Mouse (Mus musculus) lung, embryonic 14.5 days (tissue): ENCODE measurements at regions not wholly inside any gene's neighbourhood (a gene's known extent, or its start where the extent isn't known, plus 50 kb on each side); places are given as distances from the start of the nearest gene placed in this dataset.

Experiments used
- ATAC-seq: fragments of 200-750 bp; cut with Nextera tagmentation; 2 replicates; pipeline ENCODE4 v1.8.0; 2017; ENCODE audit warnings: mild to moderate bottlenecking, moderate TSS enrichment, moderate library complexity; ENCODE audit not compliant: insufficient read depth
- DNase-seq: peaks from one replicate; pipeline ENCODE4 v3.0.0-alpha.2; 2015
- H3K27ac ChIP-seq: fragments of 300-500 bp; sonication (generic); 2 replicates; pipeline ENCODE4 v1.5.1; 2014; ENCODE audit warnings: low read depth, mild to moderate bottlenecking, moderate library complexity
- H3K27me3 ChIP-seq: fragments of 300-500 bp; sonication (generic); 2 replicates; pipeline ENCODE4 v1.6.1; 2014; ENCODE audit warnings: low read length, control low read depth; ENCODE audit not compliant: insufficient read depth
- H3K36me3 ChIP-seq: fragments of 300-500 bp; sonication (generic); 2 replicates; pipeline ENCODE4 v1.6.1; 2014; ENCODE audit warnings: control low read depth; ENCODE audit not compliant: insufficient read depth
- H3K4me1 ChIP-seq: fragments of 300-500 bp; sonication (generic); 2 replicates; pipeline ENCODE4 v1.6.1; 2014; ENCODE audit warnings: antibody characterized with exemption, control low read depth; ENCODE audit not compliant: insufficient read depth
- H3K4me2 ChIP-seq: fragments of 300-500 bp; sonication (generic); 2 replicates; pipeline ENCODE4 v1.6.1; 2014; ENCODE audit warnings: mild to moderate bottlenecking
- H3K4me3 ChIP-seq: fragments of 300-500 bp; sonication (generic); 2 replicates; pipeline ENCODE4 v1.5.1; 2014; ENCODE audit warnings: low read depth, low read length
- H3K9ac ChIP-seq: fragments of 300-500 bp; sonication (generic); 2 replicates; pipeline ENCODE4 v1.6.1; 2014
- H3K9me3 ChIP-seq: fragments of 300-500 bp; sonication (generic); 2 replicates; pipeline ENCODE4 v1.6.1; 2016; ENCODE audit warnings: low read depth, low read length, control low read depth
- CTCF ChIP-seq: IDR thresholded peaks from 2 replicates; pipeline ENCODE4 v1.5.1; 2016; ENCODE audit warnings: antibody characterized with exemption, low read depth
- WGBS: fragments of 180-500 bp; shearing (Covaris S2); extraction: QIAGEN DNeasy Blood & Tissue Kit; methylation state at CpG from one replicate; pipeline ENCODE4 v1.1.7; 2014; 5-methylcytosine and 5-hydroxymethylcytosine counted together

DNA sequence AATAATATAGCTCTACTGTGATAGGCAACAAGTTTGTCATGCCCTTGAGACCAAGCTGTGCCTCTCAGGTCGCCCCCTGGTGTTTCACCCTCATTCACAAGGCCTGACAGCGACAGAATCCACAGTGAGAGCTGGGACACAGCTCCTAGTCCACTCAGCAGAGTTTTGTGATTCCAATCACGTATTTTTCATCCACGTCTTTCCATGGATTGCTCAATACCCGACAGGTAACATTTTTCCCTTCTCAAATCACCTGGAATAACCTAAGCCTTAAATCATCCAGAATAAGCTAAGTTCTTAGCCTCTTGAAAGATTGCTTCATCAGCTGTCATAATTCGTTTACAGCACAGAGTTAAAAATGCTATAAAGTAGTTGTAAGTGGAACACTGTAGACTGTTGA, 211.3 kb downstream of the Ccdc91 start:
- WGBS, result 72% methylated on average over 6 of the region's 6 CpGs
- TF ChIP-seq CTCF, result peak; percentile 24; the same call in 1 of the 2 replicates

GRCm38 (mm10) chr6:147698255-147698654, 222.6 kb downstream of the Ccdc91 start:
- H3K36me3 ChIP-seq, result no peaks in the 10 kb centered on the region
- WGBS, result 88% methylated on average over 1 of the region's 1 CpGs
- no peak overlapping the region for H3K4me2 ChIP-seq
- DNase-seq, result no peak
- no peak overlapping the region for H3K9ac ChIP-seq
- H3K27ac ChIP-seq, result no peak overlapping the region
- H3K4me3 ChIP-seq, result no peak overlapping the region
- H3K4me1 ChIP-seq, result no peaks in the 10 kb centered on the region
- no peaks in the 10 kb centered on the region for H3K27me3 ChIP-seq
- ATAC-seq, result no peak
- TF ChIP-seq CTCF, result no peak
- no peaks in the 10 kb centered on the region for H3K9me3 ChIP-seq

More for the DNA sequence above, 211.3 kb downstream of the Ccdc91 start:
- Histone ChIP-seq H3K9ac (no peak overlapping the region), H3K27ac (no peak overlapping the region), H3K4me2 (no peak overlapping the region), H3K9me3 (no peaks in the 10 kb centered on the region), H3K4me3 (no peak overlapping the region), H3K36me3 (no peaks in the 10 kb centered on the region), H3K27me3 (no peaks in the 10 kb centered on the region), H3K4me1 (no peaks in the 10 kb centered on the region)
- ATAC-seq, result no peak
- DNase-seq, result no peak

DNA sequence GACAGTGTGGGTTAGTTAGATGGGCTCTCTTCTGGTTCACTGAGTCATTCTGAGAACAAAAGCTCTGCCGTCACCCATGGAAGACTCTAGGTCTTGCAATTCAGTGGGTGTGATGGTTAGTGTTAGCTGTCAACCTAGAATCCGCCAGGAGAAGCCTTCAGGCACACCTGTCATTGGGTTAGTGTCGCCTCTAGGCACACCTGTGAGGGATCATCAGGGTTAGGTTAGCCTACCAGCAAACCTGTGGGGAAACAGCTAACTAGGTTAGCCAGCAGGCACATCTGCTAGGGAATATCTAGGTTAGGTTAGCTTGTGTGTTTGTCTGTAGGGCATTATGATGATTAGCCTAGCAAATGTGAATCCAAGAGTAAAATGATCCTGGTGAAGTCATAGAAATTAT, 223.8 kb downstream of the Ccdc91 start:
- TF ChIP-seq CTCF, result no peak
- no peak overlapping the region for H3K4me3 ChIP-seq
- ATAC-seq, result no peak
- H3K9me3 ChIP-seq, result no peaks in the 10 kb centered on the region
- no peak overlapping the region for H3K9ac ChIP-seq
- no peak overlapping the region for H3K4me2 ChIP-seq
- 72% methylated on average over 3 of the region's 3 CpGs for WGBS
- no peaks in the 10 kb centered on the region for H3K36me3 ChIP-seq
- no peak for DNase-seq
- H3K27ac ChIP-seq, result no peak overlapping the region
- no peaks in the 10 kb centered on the region for H3K27me3 ChIP-seq
- H3K4me1 ChIP-seq, result no peaks in the 10 kb centered on the region

DNA sequence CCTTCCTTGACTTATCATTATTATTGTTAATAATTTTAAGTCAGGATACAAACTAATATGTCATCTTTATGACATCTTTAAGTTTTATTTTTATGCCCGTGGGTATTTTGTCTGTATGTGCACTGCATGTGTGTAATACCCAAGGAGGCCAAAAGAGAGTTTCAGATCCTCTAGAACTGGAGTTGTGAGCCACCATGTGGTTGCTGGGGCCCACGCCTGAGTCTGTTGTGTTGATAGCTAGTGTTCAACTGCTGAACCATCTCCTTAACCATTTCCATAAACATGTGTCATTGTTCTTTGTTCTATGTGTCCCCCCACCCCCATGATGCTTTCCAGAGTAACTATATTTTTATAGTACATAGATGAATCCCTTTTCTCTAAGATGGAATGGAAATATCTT, 225.0 kb downstream of the Ccdc91 start:
- no peak for ATAC-seq
- H3K4me2 ChIP-seq, result no peak overlapping the region
- H3K4me3 ChIP-seq, result no peak overlapping the region
- H3K4me1 ChIP-seq, result no peaks in the 10 kb centered on the region
- no peak for DNase-seq
- no peak overlapping the region for H3K9ac ChIP-seq
- TF ChIP-seq CTCF, result no peak
- no peaks in the 10 kb centered on the region for H3K36me3 ChIP-seq
- 68% methylated on average over 2 of the region's 2 CpGs for WGBS
- H3K9me3 ChIP-seq, result no peaks in the 10 kb centered on the region
- H3K27ac ChIP-seq, result no peak overlapping the region
- no peaks in the 10 kb centered on the region for H3K27me3 ChIP-seq

GRCm38 (mm10) chr6:147701956-147702355, 226.3 kb downstream of the Ccdc91 start:
- no peak overlapping the region for H3K27ac ChIP-seq
- H3K9me3 ChIP-seq, result no peaks in the 10 kb centered on the region
- no peak overlapping the region for H3K4me2 ChIP-seq
- no peaks in the 10 kb centered on the region for H3K36me3 ChIP-seq
- H3K9ac ChIP-seq, result no peak overlapping the region
- no peak for TF ChIP-seq CTCF
- H3K4me1 ChIP-seq, result no peaks in the 10 kb centered on the region
- 59% methylated on average over 5 of the region's 5 CpGs for WGBS
- no peak for DNase-seq
- no peak for ATAC-seq
- H3K4me3 ChIP-seq, result no peak overlapping the region
- no peaks in the 10 kb centered on the region for H3K27me3 ChIP-seq

DNA sequence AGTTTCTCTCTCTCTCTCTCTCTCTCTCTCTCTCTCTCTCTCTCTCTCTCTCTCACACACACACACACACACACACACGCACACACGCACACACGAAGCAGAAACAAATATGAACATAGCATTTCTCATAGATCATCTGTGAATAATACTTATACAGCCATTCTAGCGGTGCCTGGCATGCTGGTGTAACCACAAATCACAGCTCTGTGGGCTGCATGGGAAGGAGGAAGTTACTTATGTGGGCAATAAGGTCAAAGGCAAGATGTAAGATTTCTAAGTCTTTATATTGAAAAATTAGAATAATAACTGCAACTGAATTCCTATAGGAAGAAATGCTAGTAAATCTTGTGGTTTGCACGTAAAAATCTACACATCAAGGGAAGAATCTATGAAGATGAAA, 228.7 kb downstream of the Ccdc91 start:
- no peaks in the 10 kb centered on the region for H3K9me3 ChIP-seq
- TF ChIP-seq CTCF, result no peak
- no peaks in the 10 kb centered on the region for H3K4me1 ChIP-seq
- no peak overlapping the region for H3K9ac ChIP-seq
- no peak overlapping the region for H3K4me3 ChIP-seq
- no peaks in the 10 kb centered on the region for H3K36me3 ChIP-seq
- no peak for DNase-seq
- no peak for ATAC-seq
- H3K4me2 ChIP-seq, result no peak overlapping the region
- H3K27ac ChIP-seq, result no peak overlapping the region
- no peaks in the 10 kb centered on the region for H3K27me3 ChIP-seq
- WGBS, result 83% methylated on average over 5 of the region's 5 CpGs

DNA sequence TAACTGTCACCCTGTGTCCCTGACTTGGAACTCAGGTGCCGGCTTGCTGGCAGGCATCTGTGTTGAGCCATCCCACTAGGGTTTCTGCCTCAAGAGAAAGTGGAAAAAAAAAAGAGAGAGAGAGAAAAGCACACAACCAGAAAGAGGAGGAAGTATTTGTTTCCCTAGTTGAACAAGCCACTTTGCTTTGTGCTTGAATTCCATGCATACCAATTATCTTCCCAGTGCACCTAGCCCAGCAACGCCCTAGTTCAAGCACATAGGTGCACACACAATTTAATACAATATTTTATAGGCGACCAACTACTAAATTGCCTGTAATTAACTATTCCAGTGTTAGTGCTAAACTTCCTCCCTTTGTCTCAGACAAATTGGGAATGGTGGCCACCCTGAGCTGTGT, 230.3 kb downstream of the Ccdc91 start:
- 61% methylated on average over 3 of the region's 3 CpGs for WGBS
- H3K36me3 ChIP-seq, result no peaks in the 10 kb centered on the region
- H3K27me3 ChIP-seq, result no peaks in the 10 kb centered on the region
- H3K4me3 ChIP-seq, result no peak overlapping the region
- H3K4me2 ChIP-seq, result no peak overlapping the region
- H3K27ac ChIP-seq, result no peak overlapping the region
- H3K4me1 ChIP-seq, result no peaks in the 10 kb centered on the region
- H3K9ac ChIP-seq, result no peak overlapping the region
- ATAC-seq, result no peak
- no peak for DNase-seq
- no peaks in the 10 kb centered on the region for H3K9me3 ChIP-seq
- TF ChIP-seq CTCF, result no peak

GRCm38 (mm10) chr6:147706741-147707140, 231.1 kb downstream of the Ccdc91 start:
- DNase-seq, result no peak
- no peaks in the 10 kb centered on the region for H3K27me3 ChIP-seq
- H3K36me3 ChIP-seq, result no peaks in the 10 kb centered on the region
- H3K4me2 ChIP-seq, result no peak overlapping the region
- H3K9ac ChIP-seq, result no peak overlapping the region
- TF ChIP-seq CTCF, result no peak
- H3K4me1 ChIP-seq, result no peaks in the 10 kb centered on the region
- H3K9me3 ChIP-seq, result no peaks in the 10 kb centered on the region
- ATAC-seq, result no peak
- no peak overlapping the region for H3K27ac ChIP-seq
- no peak overlapping the region for H3K4me3 ChIP-seq
- WGBS, result 63% methylated on average over 2 of the region's 2 CpGs
